Mouse (Mus musculus): ENCODE results near the gene Bean1. TPM values are rescaled to one million over a fixed set of nuclear protein-coding genes. Genes with fewer than 3 reads are reported as not detected.

Gene Bean1
- polyA plus RNA-seq, 1 experiment = not detected

DNA sequence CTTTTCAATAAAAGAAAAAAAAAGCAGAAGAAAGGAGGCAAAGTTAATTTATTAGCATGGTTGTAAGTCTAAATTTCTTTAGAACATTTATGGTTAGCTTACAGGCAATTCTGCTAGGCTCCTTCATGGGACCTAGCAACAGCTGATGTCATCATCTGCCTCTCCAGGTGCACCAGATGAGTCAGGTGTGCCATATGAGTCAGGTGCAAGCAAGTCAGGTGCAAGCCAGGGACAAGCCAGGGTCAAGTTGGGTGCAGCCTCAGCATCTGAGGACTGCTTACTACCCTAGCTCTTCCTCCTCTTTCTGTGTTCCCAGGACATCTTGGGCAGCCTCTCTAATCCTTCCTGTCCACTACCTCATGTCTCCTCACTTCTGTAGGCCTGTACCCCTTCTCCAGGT, 98.1 kb downstream of the Bean1 start:
- Histone ChIP-seq H3K4me1 (ENCODE audit: control insufficient read depth, insufficient read depth, low read length) (no peaks in the 10 kb centered on the region), H3K4me3 (ENCODE audit: insufficient read depth, low read depth, low read length) (no peak overlapping the region)

More for the DNA sequence above, 98.1 kb downstream of the Bean1 start:
- H3K27ac ChIP-seq (ENCODE audit: insufficient read depth, low read depth, low read length) = no peak overlapping the region
- TF ChIP-seq POLR2A (IDR thresholded peaks at IDR 0.05; ENCODE audit: insufficient read depth, low read depth, low read length) = no peak
- TF ChIP-seq CTCF (IDR thresholded peaks at IDR 0.05; ENCODE audit: insufficient read depth, low read depth, low read length) = no peak

Other genes with a start within 250 kb of the Bean1 start
- gene Cdh5, start 68.8 kb upstream of the Bean1 start, polyA plus RNA-seq (2012; ENCODE audit: insufficient read depth, insufficient read length, low replicate concordance, missing spikeins) = not detected in 2 replicates
- gene Tk2, start 78.1 kb downstream of the Bean1 start, polyA plus RNA-seq (2012; ENCODE audit: insufficient read depth, insufficient read length, low replicate concordance, missing spikeins) = not detected in 2 replicates
- not detected in 2 replicates for gene Cklf, start 80.4 kb downstream of the Bean1 start, polyA plus RNA-seq (2012; ENCODE audit: insufficient read depth, insufficient read length, low replicate concordance, missing spikeins)
- gene Cmtm2a, start 122.7 kb downstream of the Bean1 start, polyA plus RNA-seq (2012; ENCODE audit: insufficient read depth, insufficient read length, low replicate concordance, missing spikeins) = not detected in 2 replicates
- gene Gm45711, start 139.6 kb downstream of the Bean1 start, polyA plus RNA-seq (2012; ENCODE audit: insufficient read depth, insufficient read length, low replicate concordance, missing spikeins) = not detected in 2 replicates
- not detected in 2 replicates for gene Cmtm1, start 139.7 kb downstream of the Bean1 start, polyA plus RNA-seq (2012; ENCODE audit: insufficient read depth, insufficient read length, low replicate concordance, missing spikeins)
- gene Gm11020, start 151.1 kb downstream of the Bean1 start, polyA plus RNA-seq (2012; ENCODE audit: insufficient read depth, insufficient read length, low replicate concordance, missing spikeins) = not detected in 2 replicates
- not detected in 2 replicates for gene Cmtm2b, start 151.8 kb downstream of the Bean1 start, polyA plus RNA-seq (2012; ENCODE audit: insufficient read depth, insufficient read length, low replicate concordance, missing spikeins)
- gene Cmtm3, start 169.0 kb downstream of the Bean1 start, polyA plus RNA-seq (2012; ENCODE audit: insufficient read depth, insufficient read length, low replicate concordance, missing spikeins) = not detected in 2 replicates
- not detected in 2 replicates for gene Cmtm4, start 225.4 kb downstream of the Bean1 start, polyA plus RNA-seq (2012; ENCODE audit: insufficient read depth, insufficient read length, low replicate concordance, missing spikeins)